Mouse (Mus musculus): ENCODE measurements around the gene Spns3.

GRCm38 (mm10) chr11:72488753-72489271 lies 61.5 kb downstream of the Spns3 start:
- TF ChIP-seq CTCF (IDR thresholded peaks at IDR 0.05; ENCODE audit: extremely low read depth, insufficient read length, insufficient replicate concordance, low read depth, low read length) (no peak), POLR2A (IDR thresholded peaks at IDR 0.05; ENCODE audit: low read depth, low read length) (no peak)
